Mouse (Mus musculus) liver, embryonic 13.5 days (tissue): ENCODE results near the gene Hlf. TPM values are rescaled to one million over a fixed set of nuclear protein-coding genes. Genes with fewer than 3 reads are reported as not detected.

Experiments
- polyA plus RNA-seq: library from polyadenylated mRNA; unstranded; fragments of >200 nt; fragmentation: Nextera tagmentation; extraction: Ambion mirVana; gene quantifications from 2 replicates; pipeline ENCODE4 v1.2.1, GENCODE M21; 2015

Hlf gene
- polyA plus RNA-seq, 1 experiment from 2014 or later: 3.6 TPM

Other genes with a start within 250 kb of the Hlf start
- gene Gm45716, start 203.2 kb downstream of the Hlf start, polyA plus RNA-seq: 3.0 and 3.1 TPM in 2 replicates
- gene Mmd, start 141.4 kb downstream of the Hlf start, polyA plus RNA-seq: 8.4 and 9.9 TPM in 2 replicates
- gene Stxbp4, start 247.2 kb upstream of the Hlf start, polyA plus RNA-seq: 7.0 and 9.9 TPM in 2 replicates
- gene Cox11, start 247.3 kb upstream of the Hlf start, polyA plus RNA-seq: 27.1 and 29.8 TPM in 2 replicates